Mouse (Mus musculus): ENCODE measurements at regions not wholly inside any gene's neighbourhood (a gene's known extent, or its start where the extent isn't known, plus 50 kb on each side); places are given as distances from the start of the nearest gene placed in this dataset.

DNA sequence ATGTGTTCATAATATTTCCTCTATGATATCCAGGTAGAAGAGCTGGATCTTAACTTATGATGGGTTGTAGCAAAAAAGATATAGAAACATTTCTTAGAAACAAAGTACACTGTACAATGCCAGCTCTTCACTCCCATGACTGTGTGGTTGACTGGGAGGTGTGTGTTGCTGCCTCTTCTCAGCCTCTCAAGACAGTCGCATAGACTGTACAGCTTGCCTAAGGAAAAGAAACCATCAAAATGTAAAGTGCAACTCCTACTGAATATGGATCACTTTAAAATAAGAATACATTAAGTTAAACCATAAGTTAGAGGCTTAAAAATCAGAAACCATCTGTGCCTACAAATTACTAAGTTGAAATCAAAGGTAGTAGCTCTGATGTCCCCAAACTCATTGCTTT lies 125.5 kb upstream of the P3h2 start:
- TF ChIP-seq CTCF (IDR thresholded peaks at IDR 0.05; ENCODE audit: low read depth) (no peak), EP300 (IDR thresholded peaks at IDR 0.05; ENCODE audit: low read depth) (no peak)

Measured in liver, embryonic 14.5 days (tissue).